Mouse (Mus musculus) megakaryocyte, embryonic 14.5 days (primary cell): Measurements from ENCODE around the gene Tln2.

Experiments
- FLI1 ChIP-seq: IDR thresholded peaks from 2 replicates; pipeline ENCODE4 v1.6.1; 2012; ENCODE audit warnings: low read length, inconsistent platforms, mixed read lengths
- GATA1 ChIP-seq: IDR thresholded peaks from 3 replicates; pipeline ENCODE4 v1.6.1; 2012; ENCODE audit warnings: mixed read lengths, low read length, inconsistent platforms, borderline replicate concordance

- TF ChIP-seq GATA1 = no peak
- TF ChIP-seq FLI1 = no peak
Observed at GRCm38 (mm10) chr9:67397756-67398155, 161.7 kb downstream of the Tln2 start.
